Mouse (Mus musculus) lung, postnatal 0 days (tissue): ENCODE results near the gene Sh3bp1. TPM values are rescaled to one million over a fixed set of nuclear protein-coding genes. Genes with fewer than 3 reads are reported as not detected.

Experiments
- ATAC-seq: fragments of 200-750 bp; cut with Nextera tagmentation; 2 replicates; pipeline ENCODE4 v1.8.0; 2017; ENCODE audit warnings: moderate library complexity
- DNase-seq: peaks from one replicate; pipeline ENCODE4 v3.0.0-alpha.2; 2016; ENCODE audit warnings: low spot score
- H3K27ac ChIP-seq: fragments of 300-500 bp; sonication (generic); 2 replicates; pipeline ENCODE4 v1.5.1; 2014; ENCODE audit warnings: antibody characterized with exemption, mild to moderate bottlenecking, low read length, mixed read lengths
- H3K27me3 ChIP-seq: fragments of 300-500 bp; sonication (generic); replicated peaks from 2 replicates; pipeline ENCODE4 v1.6.1; 2014; ENCODE audit warnings: low read length, mixed read lengths; ENCODE audit not compliant: insufficient read depth
- H3K36me3 ChIP-seq: fragments of 300-500 bp; sonication (generic); 2 replicates; pipeline ENCODE4 v1.6.1; 2014; ENCODE audit warnings: low read length, mixed read lengths; ENCODE audit not compliant: insufficient read depth
- H3K4me1 ChIP-seq: fragments of 300-500 bp; sonication (generic); 2 replicates; pipeline ENCODE4 v1.6.1; 2014; ENCODE audit warnings: antibody characterized with exemption, low read depth, low read length, mixed read lengths; ENCODE audit not compliant: insufficient read depth
- H3K4me2 ChIP-seq: fragments of 300-500 bp; sonication (generic); replicated peaks from 2 replicates; pipeline ENCODE4 v1.6.1; 2014; ENCODE audit warnings: low read depth, mild to moderate bottlenecking, low read length, moderate library complexity, mixed read lengths
- H3K4me3 ChIP-seq: fragments of 300-500 bp; sonication (generic); 2 replicates; pipeline ENCODE4 v1.5.1; 2014; ENCODE audit warnings: low read depth, low read length
- H3K9ac ChIP-seq: fragments of 300-500 bp; sonication (generic); replicated peaks from 2 replicates; pipeline ENCODE4 v1.6.1; 2014; ENCODE audit warnings: low read depth, mild to moderate bottlenecking
- H3K9me3 ChIP-seq: fragments of 300-500 bp; sonication (generic); 2 replicates; pipeline ENCODE4 v1.6.1; 2016; ENCODE audit warnings: low read length, mixed read lengths
- CTCF ChIP-seq: IDR thresholded peaks from 2 replicates; pipeline ENCODE4 v1.5.1; 2016; ENCODE audit warnings: antibody characterized with exemption, mild to moderate bottlenecking
- EP300 ChIP-seq: IDR thresholded peaks from 2 replicates; pipeline ENCODE4 v1.6.1; 2016; ENCODE audit warnings: antibody characterized with exemption, mild to moderate bottlenecking, control low read depth
- WGBS: fragments of 180-500 bp; shearing (Covaris S2); extraction: QIAGEN DNeasy Blood & Tissue Kit; methylation state at CpG from one replicate; pipeline ENCODE4 v1.1.7; 2014; 5-methylcytosine and 5-hydroxymethylcytosine counted together
- polyA plus RNA-seq: library from polyadenylated mRNA; unstranded; fragments of >200 nt; fragmentation: Nextera tagmentation; extraction: Ambion mirVana; gene quantifications from 2 replicates; pipeline ENCODE4 v1.2.1, GENCODE M21; 2015

Sh3bp1 gene
- polyA plus RNA-seq, 1 experiment from 2014 or later, result 12.7 TPM

DNA sequence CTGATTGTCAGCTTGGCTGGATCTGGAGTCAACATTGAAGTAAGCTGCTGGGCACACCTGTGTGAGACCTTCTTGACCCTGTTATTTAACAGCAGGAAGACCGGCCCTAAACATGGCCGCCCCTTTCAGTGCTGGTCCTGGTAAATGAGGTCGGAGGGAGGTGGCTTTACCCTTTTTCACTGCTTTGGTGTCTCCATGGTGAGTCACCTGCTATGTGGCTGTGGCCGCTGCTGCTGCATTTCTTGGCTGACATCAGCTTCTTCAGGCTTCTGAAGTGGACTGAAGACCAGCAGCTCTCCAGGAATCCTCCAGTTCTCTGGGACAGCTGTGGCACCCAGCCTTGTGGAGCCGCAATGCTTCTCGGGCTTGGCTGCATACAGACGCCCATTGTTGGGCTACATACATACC lies 30.7 kb upstream of the Sh3bp1 start:
- WGBS, result 31% methylated on average over 7 of the region's 7 CpGs
- no peak overlapping the region for H3K4me3 ChIP-seq
- peak overlapping the region; percentile 92 for H3K27ac ChIP-seq
- no peaks in the 10 kb centered on the region for H3K27me3 ChIP-seq
- no peak overlapping the region for H3K9ac ChIP-seq
- ATAC-seq (peak; percentile 86), DNase-seq (peak; percentile 89)
- H3K4me2 ChIP-seq, result 0 out of 2 replicates have a peak overlapping the region, but pooled peaks have one; percentile 6
- peaks cover 20% of the 10 kb centered on the region; the same call in 1 of the 2 replicates for H3K4me1 ChIP-seq
- H3K9me3 ChIP-seq, result no peaks in the 10 kb centered on the region
- H3K36me3 ChIP-seq, result no peaks in the 10 kb centered on the region
- TF ChIP-seq CTCF (no peak), EP300 (no peak)

- DNase-seq (peak; percentile 82), ATAC-seq (no peak)
- WGBS, result 16% methylated on average over 6 of the region's 6 CpGs
- Histone ChIP-seq H3K27me3 (no peaks in the 10 kb centered on the region), H3K4me1 (peaks cover 20% of the 10 kb centered on the region; the same call in 1 of the 2 replicates), H3K4me3 (no peak overlapping the region), H3K27ac (no peak overlapping the region), H3K9me3 (no peaks in the 10 kb centered on the region), H3K36me3 (no peaks in the 10 kb centered on the region), H3K9ac (no peak overlapping the region), H3K4me2 (no peak overlapping the region)
- peak; percentile 34; the same call in 1 of the 2 replicates for TF ChIP-seq EP300
- TF ChIP-seq CTCF, result peak; percentile 84
Observed at GRCm38 (mm10) chr15:78869775-78870174, 29.8 kb upstream of the Sh3bp1 start.

- Histone ChIP-seq H3K27me3 (no peaks in the 10 kb centered on the region), H3K4me3 (no peak overlapping the region), H3K9ac (no peak overlapping the region), H3K4me2 (no peak overlapping the region), H3K36me3 (no peaks in the 10 kb centered on the region), H3K9me3 (no peaks in the 10 kb centered on the region), H3K4me1 (peaks cover 25% of the 10 kb centered on the region; the same call in 1 of the 2 replicates), H3K27ac (no peak overlapping the region)
- DNase-seq (no peak), ATAC-seq (no peak)
- WGBS, result 43% methylated on average over 5 of the region's 5 CpGs
- TF ChIP-seq CTCF (peak; percentile 51), EP300 (no peak)
Observed at GRCm38 (mm10) chr15:78872021-78872608, 27.5 kb upstream of the Sh3bp1 start.

DNA sequence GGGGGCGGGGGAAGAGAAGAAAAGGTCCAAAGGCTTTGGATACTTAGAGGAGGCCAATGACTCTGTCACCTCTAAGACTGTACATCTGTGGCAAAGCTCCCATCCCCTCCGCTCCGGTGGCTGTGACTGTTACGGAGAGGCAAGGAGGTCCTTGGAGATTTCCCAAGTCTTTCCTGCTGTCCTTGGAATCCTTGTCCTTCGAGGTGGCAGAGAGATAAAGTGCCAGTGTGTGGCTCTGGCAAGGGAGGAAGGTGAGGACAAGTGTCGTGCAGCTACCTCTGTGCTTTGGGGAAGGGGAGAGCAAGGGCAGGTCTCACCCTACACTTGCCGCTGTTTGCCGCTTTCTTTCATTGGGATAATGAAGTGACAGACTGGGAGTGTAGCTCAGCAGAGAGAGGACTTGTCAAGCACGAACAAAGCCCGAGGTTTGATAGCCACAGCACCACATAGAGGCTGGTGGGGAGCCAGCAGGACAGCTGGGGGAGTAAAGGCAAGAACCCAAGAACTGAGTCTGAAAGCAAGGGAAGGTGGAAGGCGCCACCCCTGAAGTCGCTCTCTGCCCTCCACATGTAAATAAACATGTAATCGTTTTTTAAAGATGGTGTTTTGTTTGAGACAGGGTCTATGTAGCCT lies 25.6 kb upstream of the Sh3bp1 start:
- TF ChIP-seq EP300 (no peak), CTCF (peak; percentile 40; the same call in 1 of the 2 replicates)
- H3K27ac ChIP-seq, result 0 out of 2 replicates have a peak overlapping the region, but pooled peaks have one; percentile 9

GRCm38 (mm10) chr15:78874989-78875388 lies 24.6 kb upstream of the Sh3bp1 start:
- DNase-seq (no peak), ATAC-seq (no peak)
- TF ChIP-seq EP300, result no peak
- TF ChIP-seq CTCF, result no peak
- H3K4me2 ChIP-seq, result no peak overlapping the region
- H3K27me3 ChIP-seq, result no peaks in the 10 kb centered on the region
- peaks cover 18% of the 10 kb centered on the region; the same call in 1 of the 2 replicates for H3K4me1 ChIP-seq
- no peaks in the 10 kb centered on the region for H3K36me3 ChIP-seq
- H3K9ac ChIP-seq, result no peak overlapping the region
- WGBS, result 64% methylated on average over 8 of the region's 8 CpGs
- H3K27ac ChIP-seq, result peak overlapping the region; percentile 9; the same call in 1 of the 2 replicates
- H3K9me3 ChIP-seq, result no peaks in the 10 kb centered on the region
- no peak overlapping the region for H3K4me3 ChIP-seq

More for the DNA sequence above, 25.6 kb upstream of the Sh3bp1 start:
- Histone ChIP-seq H3K36me3 (no peaks in the 10 kb centered on the region), H3K9ac (no peak overlapping the region), H3K4me3 (no peak overlapping the region), H3K4me2 (no peak overlapping the region), H3K9me3 (no peaks in the 10 kb centered on the region), H3K4me1 (peaks cover 15% of the 10 kb centered on the region; the same call in 1 of the 2 replicates), H3K27me3 (no peaks in the 10 kb centered on the region)
- DNase-seq (peak; percentile 55), ATAC-seq (no peak)
- WGBS, result 45% methylated on average over 13 of the region's 13 CpGs

DNA sequence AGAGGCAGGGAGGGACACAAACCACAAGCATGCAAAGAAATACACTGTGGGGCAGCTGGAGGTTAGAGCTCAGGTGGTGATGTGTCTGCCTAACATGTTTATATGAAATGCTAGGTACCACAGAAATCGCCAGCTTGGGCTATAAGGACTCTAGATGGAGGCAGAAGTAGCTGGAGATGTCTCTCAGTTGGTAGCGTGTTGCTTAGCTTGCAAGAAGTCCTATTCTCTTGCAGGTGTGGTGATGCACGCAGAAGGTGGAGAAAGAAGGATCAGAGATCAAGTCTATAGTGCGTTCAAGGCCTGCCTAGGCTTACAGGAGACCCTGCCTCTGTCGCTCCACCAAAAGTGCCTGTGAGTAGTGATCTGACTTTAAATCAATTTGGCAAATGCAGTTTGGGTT lies 24.0 kb upstream of the Sh3bp1 start:
- Histone ChIP-seq H3K36me3 (no peaks in the 10 kb centered on the region), H3K27ac (peak overlapping the region; percentile 100), H3K9me3 (no peaks in the 10 kb centered on the region), H3K4me2 (peak overlapping the region; percentile 11; the same call in 1 of the 2 replicates), H3K4me1 (peaks cover 21% of the 10 kb centered on the region; the same call in 1 of the 2 replicates), H3K27me3 (no peaks in the 10 kb centered on the region), H3K9ac (no peak overlapping the region), H3K4me3 (no peak overlapping the region)
- no peak for ATAC-seq
- DNase-seq, result no peak
- 70% methylated on average over 5 of the region's 5 CpGs for WGBS
- TF ChIP-seq CTCF, result no peak
